Mouse (Mus musculus) heart, postnatal 0 days (tissue): ENCODE data around the gene Atp12a. TPM values are rescaled to one million over a fixed set of nuclear protein-coding genes. Genes with fewer than 3 reads are reported as not detected.

Experiments used
- ATAC-seq: fragments of 200-750 bp; cut with Nextera tagmentation; 2 replicates; pipeline ENCODE4 v1.8.0; 2017; ENCODE audit warnings: low read depth, moderate number of reproducible peaks, moderate library complexity; ENCODE audit not compliant: insufficient read depth
- DNase-seq: peaks from one replicate; pipeline ENCODE4 v3.0.0-alpha.2; 2016; ENCODE audit warnings: low spot score
- H3K27ac ChIP-seq: fragments of 300-500 bp; sonication (generic); 2 replicates; pipeline ENCODE4 v1.5.1; 2014; ENCODE audit warnings: low read depth, mild to moderate bottlenecking
- H3K27me3 ChIP-seq: fragments of 300-500 bp; sonication (generic); 2 replicates; pipeline ENCODE4 v1.6.1; 2014; ENCODE audit warnings: low read length, mixed read lengths; ENCODE audit not compliant: control insufficient read depth, insufficient read depth
- H3K36me3 ChIP-seq: fragments of 300-500 bp; sonication (generic); replicated peaks from 2 replicates; pipeline ENCODE4 v1.6.1; 2014; ENCODE audit warnings: low read length, mixed read lengths; ENCODE audit not compliant: control insufficient read depth, insufficient read depth
- H3K4me1 ChIP-seq: fragments of 300-500 bp; sonication (generic); 2 replicates; pipeline ENCODE4 v1.6.1; 2014; ENCODE audit warnings: antibody characterized with exemption; ENCODE audit not compliant: control insufficient read depth, insufficient read depth
- H3K4me2 ChIP-seq: fragments of 300-500 bp; sonication (generic); 2 replicates; pipeline ENCODE4 v1.6.1; 2014; ENCODE audit warnings: low read depth, mild to moderate bottlenecking, low read length, moderate library complexity
- H3K4me3 ChIP-seq: fragments of 300-500 bp; sonication (generic); 2 replicates; pipeline ENCODE4 v1.5.1; 2014; ENCODE audit warnings: low read depth, low read length
- H3K9ac ChIP-seq: fragments of 300-500 bp; sonication (generic); replicated peaks from 2 replicates; pipeline ENCODE4 v1.6.1; 2014; ENCODE audit warnings: low read depth, low read length, mixed read lengths
- H3K9me3 ChIP-seq: fragments of 300-500 bp; sonication (generic); replicated peaks from 2 replicates; pipeline ENCODE4 v1.6.1; 2016; ENCODE audit warnings: low read length; ENCODE audit not compliant: control insufficient read depth
- CTCF ChIP-seq: IDR thresholded peaks from 2 replicates; pipeline ENCODE4 v1.5.1; 2016; ENCODE audit warnings: antibody characterized with exemption, control low read depth, low read depth
- EP300 ChIP-seq: IDR thresholded peaks from 2 replicates; pipeline ENCODE4 v1.6.1; 2016; ENCODE audit warnings: antibody characterized with exemption, low read depth
- WGBS: fragments of 180-500 bp; shearing (Covaris S2); extraction: QIAGEN DNeasy Blood & Tissue Kit; methylation state at CpG from one replicate; pipeline ENCODE4 v1.1.7; 2014; 5-methylcytosine and 5-hydroxymethylcytosine counted together
- polyA plus RNA-seq: library from polyadenylated mRNA; unstranded; fragments of >200 nt; fragmentation: Nextera tagmentation; extraction: Ambion mirVana; gene quantifications from 2 replicates; pipeline ENCODE4 v1.2.1, GENCODE M21; 2015
- total RNA-seq: library from RNA; depleted of rRNA; stranded (reverse); fragments of >200 nt; gene quantifications from 2 replicates; pipeline ENCODE4 v1.2.3, GENCODE M21; 2014; ENCODE audit warnings: low replicate concordance

The Atp12a gene
- total and polyA plus RNA-seq, 2 experiments from 2014 or later = not detected

- TF ChIP-seq EP300 (no peak), CTCF (no peak)
- Histone ChIP-seq H3K9ac (no peak overlapping the region), H3K4me2 (no peak overlapping the region), H3K9me3 (no peaks in the 10 kb centered on the region), H3K4me1 (no peaks in the 10 kb centered on the region), H3K27me3 (no peaks in the 10 kb centered on the region), H3K36me3 (no peaks in the 10 kb centered on the region), H3K27ac (no peak overlapping the region), H3K4me3 (no peak overlapping the region)
- ATAC-seq (no peak), DNase-seq (no peak)
- WGBS = 84% methylated on average over 5 of the region's 5 CpGs
Observed at GRCm38 (mm10) chr14:56334437-56334836, 30.4 kb upstream of the Atp12a start.

DNA sequence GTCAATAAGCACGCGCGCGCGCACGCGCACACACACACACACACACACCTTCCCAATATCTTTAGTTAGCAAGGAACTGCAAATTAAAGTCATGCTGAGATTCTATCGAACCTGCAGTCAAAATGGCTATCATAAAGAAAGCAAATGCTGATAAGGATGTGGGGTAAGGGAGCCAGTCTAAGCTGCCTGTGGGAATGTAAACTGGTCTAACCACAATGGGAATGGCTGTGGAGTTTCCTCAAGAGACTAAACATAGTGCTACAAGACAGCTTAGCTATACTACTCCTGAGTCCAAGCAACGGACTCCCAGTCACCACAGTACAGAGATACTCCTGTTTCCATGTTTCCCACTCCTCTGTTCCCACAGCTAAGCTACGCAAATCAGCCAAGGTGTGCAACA, 28.8 kb upstream of the Atp12a start:
- H3K9me3 ChIP-seq = no peaks in the 10 kb centered on the region
- H3K4me3 ChIP-seq = no peak overlapping the region
- H3K4me1 ChIP-seq = no peaks in the 10 kb centered on the region
- WGBS = 83% methylated on average over 10 of the region's 10 CpGs
- no peaks in the 10 kb centered on the region for H3K36me3 ChIP-seq
- H3K27me3 ChIP-seq = no peaks in the 10 kb centered on the region
- H3K27ac ChIP-seq = no peak overlapping the region
- TF ChIP-seq CTCF (no peak), EP300 (no peak)
- no peak overlapping the region for H3K9ac ChIP-seq
- DNase-seq (no peak), ATAC-seq (no peak)
- H3K4me2 ChIP-seq = no peak overlapping the region

GRCm38 (mm10) chr14:56337075-56337474, 27.8 kb upstream of the Atp12a start:
- Histone ChIP-seq H3K9ac (no peak overlapping the region), H3K4me3 (no peak overlapping the region), H3K4me1 (no peaks in the 10 kb centered on the region), H3K27ac (no peak overlapping the region), H3K9me3 (no peaks in the 10 kb centered on the region), H3K27me3 (no peaks in the 10 kb centered on the region), H3K4me2 (no peak overlapping the region), H3K36me3 (no peaks in the 10 kb centered on the region)
- ATAC-seq = no peak
- DNase-seq = no peak
- TF ChIP-seq EP300 = no peak
- no peak for TF ChIP-seq CTCF
- 34% methylated on average over 9 of the region's 9 CpGs for WGBS

DNA sequence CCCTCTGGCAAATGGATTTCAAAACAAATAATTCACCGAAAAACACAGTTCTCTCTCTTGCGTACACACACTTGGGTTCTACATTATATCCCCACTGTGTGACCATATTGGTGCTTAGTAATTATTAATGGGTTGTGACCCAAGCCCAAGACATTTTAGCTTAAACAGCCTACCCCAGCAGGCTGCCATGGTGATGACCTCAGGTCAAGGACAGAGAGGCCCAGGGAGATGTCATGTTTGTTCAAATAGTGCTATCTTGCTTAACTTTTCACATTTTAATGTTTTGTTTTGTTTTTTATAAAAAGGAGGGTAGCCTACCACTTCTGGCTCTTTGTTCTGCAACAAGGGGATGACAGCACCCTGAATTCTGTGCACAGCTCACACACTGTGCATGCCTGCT, 27.2 kb upstream of the Atp12a start:
- ATAC-seq (no peak), DNase-seq (no peak)
- Histone ChIP-seq H3K9me3 (no peaks in the 10 kb centered on the region), H3K36me3 (no peaks in the 10 kb centered on the region), H3K9ac (no peak overlapping the region), H3K4me1 (no peaks in the 10 kb centered on the region), H3K4me2 (no peak overlapping the region), H3K27ac (no peak overlapping the region), H3K4me3 (no peak overlapping the region), H3K27me3 (no peaks in the 10 kb centered on the region)
- WGBS = 83% methylated on average over 2 of the region's 2 CpGs
- TF ChIP-seq EP300 (no peak), CTCF (no peak)

GRCm38 (mm10) chr14:56338882-56339442, 25.9 kb upstream of the Atp12a start:
- no peaks in the 10 kb centered on the region for H3K4me1 ChIP-seq
- no peaks in the 10 kb centered on the region for H3K9me3 ChIP-seq
- H3K9ac ChIP-seq = no peak overlapping the region
- ATAC-seq (no peak), DNase-seq (no peak)
- no peak for TF ChIP-seq EP300
- TF ChIP-seq CTCF = no peak
- H3K4me2 ChIP-seq = no peak overlapping the region
- no peak overlapping the region for H3K4me3 ChIP-seq
- 58% methylated on average over 7 of the region's 7 CpGs for WGBS
- no peak overlapping the region for H3K27ac ChIP-seq
- no peaks in the 10 kb centered on the region for H3K27me3 ChIP-seq
- no peaks in the 10 kb centered on the region for H3K36me3 ChIP-seq

DNA sequence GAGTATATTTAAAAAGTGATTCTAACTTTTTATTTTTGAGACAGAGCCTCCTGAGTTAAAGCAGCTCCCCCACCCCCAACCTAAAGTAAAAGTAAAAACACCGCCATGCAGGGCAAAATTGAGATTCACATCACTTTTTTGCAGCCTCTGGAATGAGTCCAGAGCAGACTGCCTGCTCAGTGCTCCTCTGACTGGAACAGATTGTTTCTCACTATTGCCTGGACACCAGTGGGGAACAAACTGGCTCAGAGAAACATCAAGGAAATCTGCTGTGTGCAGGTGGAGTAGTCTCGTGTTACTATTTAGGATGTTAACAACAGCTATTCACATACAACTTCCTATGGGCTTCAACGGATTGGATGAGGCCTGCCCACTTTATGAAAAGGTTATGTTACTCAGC, 16.2 kb upstream of the Atp12a start:
- TF ChIP-seq CTCF (no peak), EP300 (no peak)
- Histone ChIP-seq H3K9me3 (no peaks in the 10 kb centered on the region), H3K27me3 (no peaks in the 10 kb centered on the region), H3K4me1 (no peaks in the 10 kb centered on the region), H3K36me3 (no peaks in the 10 kb centered on the region), H3K9ac (no peak overlapping the region), H3K4me3 (no peak overlapping the region), H3K4me2 (no peak overlapping the region), H3K27ac (no peak overlapping the region)
- 64% methylated on average over 3 of the region's 3 CpGs for WGBS
- ATAC-seq = no peak
- DNase-seq = no peak
